Mouse (Mus musculus): ENCODE data around the gene Lsp1. TPM values are rescaled to one million over a fixed set of nuclear protein-coding genes. Genes with fewer than 3 reads are reported as not detected.

Gene Lsp1
- total RNA-seq, 2 experiments from 2014 or later = 93.3 to 108 TPM

DNA sequence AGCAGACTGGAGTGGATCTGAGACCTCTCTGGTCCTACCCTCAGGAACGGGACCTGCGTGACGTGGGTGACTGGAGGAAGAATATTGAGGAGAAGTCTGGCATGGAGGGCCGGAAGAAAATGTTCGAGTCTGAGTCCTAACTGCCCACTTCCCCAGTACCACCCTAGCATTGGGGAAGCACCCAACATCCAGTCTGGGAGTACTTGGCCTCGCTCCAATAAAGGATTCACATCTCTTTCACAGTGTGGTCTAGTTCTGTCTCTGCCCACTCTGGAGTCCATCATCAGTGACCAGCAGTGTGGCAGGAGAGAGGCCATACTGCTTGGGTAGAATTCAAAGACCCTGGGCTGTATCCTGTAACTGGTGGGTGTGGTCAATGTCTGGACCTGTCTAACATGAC is 16.4 kb upstream of the Lsp1 start:
- DNase-seq = no peak

DNA sequence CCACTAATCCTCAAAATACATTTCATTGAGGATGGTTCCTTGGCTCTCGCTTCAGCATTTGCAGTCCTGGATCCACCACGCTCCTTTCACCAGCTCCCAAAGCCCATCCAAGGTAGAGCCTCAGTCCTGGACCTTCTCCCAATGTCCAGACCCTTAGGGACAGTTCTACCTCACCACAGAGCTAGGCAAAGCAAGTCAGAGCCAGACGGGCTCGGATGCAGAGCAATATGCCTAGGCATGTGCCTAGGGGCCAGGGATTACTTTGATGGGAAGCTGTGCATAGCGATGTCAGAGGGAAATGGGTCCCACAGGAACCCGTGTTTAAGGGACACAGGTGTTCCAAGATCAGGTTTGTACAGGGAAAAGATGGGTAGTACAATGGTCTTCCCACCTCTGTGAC is 15.3 kb upstream of the Lsp1 start:
- no peak for DNase-seq

GRCm38 (mm10) chr7:142446264-142446663 is 14.3 kb upstream of the Lsp1 start:
- no peak for DNase-seq

GRCm38 (mm10) chr7:142449038-142449617 is 11.5 kb upstream of the Lsp1 start:
- DNase-seq = no peak

DNA sequence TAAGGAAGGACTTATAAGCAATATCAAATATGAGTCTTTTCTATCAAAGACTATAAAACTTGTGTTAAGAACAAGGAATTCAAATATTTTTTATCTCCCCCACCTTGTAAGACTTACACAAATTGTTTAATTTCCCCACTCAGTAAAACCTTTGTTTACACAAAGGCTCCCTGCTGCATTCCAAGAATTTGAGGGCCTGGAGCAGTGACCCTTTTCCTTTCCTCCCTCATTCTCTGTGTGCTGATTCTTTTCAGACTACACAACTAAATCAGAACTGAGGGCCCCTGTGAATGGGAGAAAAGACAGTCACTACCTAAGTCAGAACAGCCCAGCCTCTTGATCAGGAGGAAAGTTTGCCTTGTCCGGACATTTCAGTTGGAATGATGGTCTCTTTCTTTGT is 5.9 kb upstream of the Lsp1 start:
- no peak for DNase-seq

DNA sequence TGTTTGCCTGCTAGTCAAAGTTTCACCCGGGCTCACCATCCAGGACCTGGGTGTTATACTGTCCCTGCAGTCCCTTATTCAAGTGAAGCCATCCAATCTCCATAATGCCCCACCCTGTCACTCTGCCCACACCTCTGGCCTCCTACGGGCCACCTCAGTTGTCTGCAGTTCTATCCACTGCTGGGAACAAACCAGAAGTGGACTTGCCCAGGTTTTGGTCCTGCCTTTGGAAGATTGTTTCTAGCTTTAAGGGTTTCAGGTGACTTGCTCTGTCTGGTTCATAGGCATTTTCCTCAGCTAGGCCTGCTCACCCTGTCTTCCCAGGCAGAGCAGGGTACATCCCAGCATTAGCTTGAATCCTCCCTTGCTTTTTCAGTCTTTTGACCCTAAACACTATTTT is 5.4 kb upstream of the Lsp1 start:
- no peak for DNase-seq

- peak; percentile 36 for DNase-seq
Measured at GRCm38 (mm10) chr7:142456806-142457205, 3.8 kb upstream of the Lsp1 start.

DNA sequence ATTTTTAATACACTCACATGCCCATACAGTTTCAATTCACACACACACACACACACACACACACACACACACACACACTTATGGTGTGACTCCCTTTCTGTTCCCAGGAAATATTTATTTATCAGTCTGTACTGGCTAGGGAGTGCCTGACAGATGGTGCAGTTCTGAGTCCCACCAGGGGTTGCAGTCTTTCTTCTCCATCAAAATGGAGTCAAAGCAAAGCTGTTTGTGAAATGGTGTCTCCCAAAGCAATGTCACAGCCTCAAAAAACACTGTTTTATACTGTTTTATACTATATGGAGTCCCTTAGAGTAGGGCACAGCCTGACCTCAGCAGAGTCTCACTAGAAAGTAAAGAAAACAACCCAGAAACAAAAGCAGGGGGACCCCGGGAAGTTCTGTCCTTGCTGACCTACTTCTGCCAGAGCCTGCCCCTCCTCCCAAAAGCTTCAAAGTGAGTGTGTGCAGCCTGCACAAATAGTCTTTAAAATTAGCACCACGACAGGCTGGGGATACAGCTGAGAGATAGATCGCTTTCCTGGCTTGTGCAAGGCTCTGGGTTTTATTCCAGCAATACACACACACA is 3.3 kb upstream of the Lsp1 start:
- DNase-seq = peak; percentile 68

GRCm38 (mm10) chr7:142458026-142458425 is 2.6 kb upstream of the Lsp1 start:
- peak; percentile 54 for DNase-seq

GRCm38 (mm10) chr7:142458676-142459298 is 1.8 kb upstream of the Lsp1 start:
- DNase-seq = peak; percentile 14

- DNase-seq = peak; percentile 55
Measured at GRCm38 (mm10) chr7:142459299-142459691, 1.3 kb upstream of the Lsp1 start.

- peak; percentile 5 for DNase-seq
Measured at GRCm38 (mm10) chr7:142461446-142461845, 837 bp downstream of the Lsp1 start.

DNA sequence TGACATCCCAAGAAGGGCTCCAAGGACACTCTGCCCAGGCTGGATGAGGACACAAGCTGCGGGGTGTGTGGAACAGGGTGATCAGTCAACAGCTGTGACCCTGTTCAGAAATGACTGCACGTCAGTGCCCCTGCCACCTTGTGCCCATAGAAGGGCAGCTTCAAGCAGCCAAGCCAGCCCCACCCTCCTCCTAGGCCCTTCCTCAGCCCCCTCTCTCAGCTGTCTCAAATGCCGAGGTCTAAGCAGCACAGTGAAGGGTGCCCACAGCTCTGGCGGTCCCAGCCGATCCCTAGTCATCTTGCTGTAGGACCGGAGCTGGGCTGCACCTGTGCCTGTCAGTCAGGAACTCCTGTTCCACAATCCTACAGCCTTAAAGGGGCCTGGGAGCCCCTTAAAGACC is 1.6 kb downstream of the Lsp1 start:
- peak; percentile 55 for DNase-seq

DNA sequence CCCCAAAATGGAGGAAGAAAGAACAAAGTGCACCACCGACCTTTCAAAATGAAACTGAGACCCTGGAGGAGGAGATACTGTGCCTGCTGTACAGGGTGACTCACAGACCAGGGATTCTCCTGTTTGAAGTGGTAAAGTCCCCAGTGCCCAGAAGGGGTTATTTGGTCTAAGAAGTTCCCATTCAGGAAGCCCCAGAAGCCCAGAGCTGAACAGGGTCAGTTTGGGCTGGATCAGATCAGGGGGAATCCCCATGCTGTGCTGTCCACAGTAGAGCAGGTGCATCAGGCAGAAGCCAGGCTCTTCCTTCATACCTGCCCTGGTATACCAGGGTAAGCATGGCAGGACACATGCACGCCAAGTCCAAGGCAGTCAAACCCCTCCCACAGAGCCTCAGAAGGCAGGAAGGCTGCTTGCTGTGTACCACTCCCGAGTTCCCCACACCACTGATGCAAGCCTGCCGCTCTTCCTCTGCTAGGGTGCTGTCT is 2.0 kb downstream of the Lsp1 start:
- DNase-seq = peak; percentile 7

GRCm38 (mm10) chr7:142470171-142470691 is 9.6 kb downstream of the Lsp1 start:
- peak; percentile 32 for DNase-seq

DNA sequence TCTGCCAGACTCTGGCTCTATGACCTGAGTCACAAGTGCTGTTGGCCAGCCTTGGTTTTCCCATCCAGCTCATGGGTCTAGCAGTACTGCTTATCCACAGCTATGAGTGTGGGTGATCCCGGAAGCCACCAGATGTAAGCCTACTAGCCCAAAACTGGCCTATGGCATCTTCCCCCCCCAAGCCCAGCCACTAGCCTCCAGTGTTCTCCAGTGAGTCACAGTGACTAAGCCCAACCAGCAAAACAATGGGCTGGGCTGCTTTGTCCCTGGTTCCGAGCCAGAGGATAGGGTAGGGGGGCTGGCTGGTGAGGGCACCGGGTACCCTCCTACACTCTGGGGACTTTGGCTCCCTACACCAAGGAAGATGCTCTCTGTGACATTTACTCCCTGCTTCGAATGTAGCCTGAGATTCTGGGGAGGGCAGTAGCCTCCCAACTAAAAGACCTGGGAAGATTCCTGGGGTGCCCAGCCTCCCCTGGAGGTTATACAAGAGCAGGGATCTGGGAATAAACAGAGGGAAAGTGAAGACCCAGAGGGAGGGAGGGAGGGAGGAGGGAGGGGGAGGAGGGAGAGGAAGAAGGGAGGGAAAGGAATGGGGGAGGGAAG is 10.3 kb downstream of the Lsp1 start:
- DNase-seq = peak; percentile 85

DNA sequence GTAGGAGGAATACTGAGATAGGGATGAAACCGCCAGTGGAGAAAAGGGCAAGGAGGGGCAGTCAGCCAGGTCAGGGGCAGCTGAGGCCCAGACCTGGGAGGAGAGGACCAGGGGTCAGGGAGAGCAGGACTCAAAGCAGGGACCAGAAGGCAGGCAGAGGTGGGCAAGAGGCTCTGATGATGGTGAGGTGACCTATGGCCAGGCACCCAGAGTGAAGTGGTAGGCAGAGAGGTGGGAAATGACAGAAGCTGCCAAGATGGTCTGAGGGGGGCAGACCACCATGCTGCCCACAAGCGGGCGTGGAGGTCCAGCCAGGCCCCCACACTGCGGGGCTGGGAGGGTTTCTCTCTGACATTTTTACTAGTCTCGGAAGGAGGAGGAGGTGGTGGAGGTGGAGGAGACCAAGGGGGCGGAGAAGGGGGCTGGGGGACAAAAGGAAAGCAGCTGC is 10.8 kb downstream of the Lsp1 start:
- DNase-seq = no peak

- peak; percentile 72 for DNase-seq
Measured at GRCm38 (mm10) chr7:142471884-142472570, 11.4 kb downstream of the Lsp1 start.

DNA sequence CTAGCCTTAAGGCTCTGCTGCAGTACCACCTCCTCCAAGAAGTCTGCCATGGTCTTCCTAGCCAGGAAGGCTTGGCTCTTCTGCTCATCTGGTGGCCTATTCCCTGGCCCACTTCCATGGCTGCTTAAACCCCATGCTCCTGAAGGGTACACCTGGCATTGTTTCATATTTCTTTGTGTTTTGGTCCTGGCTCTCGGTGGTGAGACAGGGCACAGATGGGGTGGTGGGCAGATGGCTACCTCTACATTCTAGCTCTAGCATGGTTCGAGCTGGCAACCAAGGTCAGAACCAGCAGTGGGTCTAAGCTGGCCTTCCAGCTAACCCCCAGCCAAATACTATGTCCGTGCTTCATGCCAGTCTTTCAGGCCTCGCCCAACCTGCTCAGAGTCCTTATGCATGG is 12.3 kb downstream of the Lsp1 start:
- peak; percentile 4 for DNase-seq

DNA sequence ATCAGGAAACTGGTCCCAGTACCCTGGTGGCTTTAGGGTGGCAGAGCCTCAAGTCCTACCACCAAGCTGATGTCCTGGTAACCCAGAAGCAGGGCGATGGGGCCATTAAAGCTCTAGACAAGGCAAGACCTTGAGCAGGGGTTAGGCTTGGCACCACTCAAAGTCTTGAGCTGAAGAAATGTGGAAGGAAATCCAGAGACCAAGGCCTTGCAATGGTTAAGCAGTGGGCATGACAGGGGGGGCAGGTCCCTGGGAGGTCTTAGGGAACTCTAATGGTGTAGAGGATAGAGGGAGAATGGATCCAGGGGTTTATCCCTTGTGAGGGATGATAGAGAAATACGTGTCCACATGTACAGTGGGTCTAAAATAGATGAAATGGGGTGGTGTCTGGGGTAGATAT is 12.9 kb downstream of the Lsp1 start:
- DNase-seq = peak; percentile 4

- DNase-seq = peak; percentile 67
Measured at GRCm38 (mm10) chr7:142474799-142475198, 14.2 kb downstream of the Lsp1 start.

DNA sequence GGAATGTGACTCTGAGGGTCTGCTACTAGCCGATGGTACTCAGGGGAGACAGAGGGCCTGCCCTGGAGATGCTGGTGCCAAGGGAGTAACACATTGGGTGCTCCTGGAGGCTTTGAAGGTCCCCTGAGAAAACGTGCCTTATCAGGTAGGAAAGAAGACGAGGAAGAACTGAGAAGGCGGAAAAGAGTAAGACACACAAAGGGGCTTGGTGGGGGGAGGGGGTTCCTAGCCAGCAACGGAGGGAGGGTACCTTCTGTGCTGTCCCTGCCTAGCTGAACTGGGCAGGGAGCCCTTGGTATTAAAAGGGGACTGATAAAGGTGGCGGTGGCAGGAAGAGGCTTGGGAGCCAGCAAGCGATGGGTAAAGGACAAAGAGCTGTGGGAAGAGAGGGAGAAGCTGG is 15.0 kb downstream of the Lsp1 start:
- DNase-seq = peak; percentile 33

- no peak for DNase-seq
Measured at GRCm38 (mm10) chr7:142476271-142476670, 15.7 kb downstream of the Lsp1 start.
